Mouse (Mus musculus): Measurements from ENCODE around the gene Gm47841. TPM values are rescaled to one million over a fixed set of nuclear protein-coding genes. Genes with fewer than 3 reads are reported as not detected.
A peak's percentile ranks its signal among the peaks of the same experiment; 100 is the strongest.

Gm47841 gene
- polyA plus RNA-seq, 1 experiment from 2014 or later, result not detected

DNA sequence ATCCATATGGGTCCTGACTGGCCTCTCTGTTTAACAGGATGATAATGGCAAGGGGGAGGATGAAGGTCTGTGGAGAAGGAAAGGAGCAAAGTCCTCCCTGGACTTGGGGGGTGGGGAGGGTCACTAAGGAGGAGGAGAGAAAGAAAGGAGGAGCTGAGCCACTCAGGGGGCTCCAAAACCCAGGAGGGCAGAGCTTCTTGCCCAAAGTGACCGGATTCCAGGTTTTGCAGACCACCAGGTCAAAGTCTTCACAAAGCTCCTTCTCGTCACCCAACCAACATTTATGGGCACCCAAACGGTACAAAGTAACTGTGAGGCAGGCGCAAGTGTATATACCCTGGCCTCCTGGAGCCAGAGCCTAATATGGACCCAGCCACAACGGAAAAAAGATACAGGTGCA, 28.5 kb upstream of the Gm47841 start:
- TF ChIP-seq CTCF (IDR thresholded peaks at IDR 0.05) (no peak), EP300 (IDR thresholded peaks at IDR 0.05) (no peak)
- no peak overlapping the region for H3K27ac ChIP-seq (ENCODE audit: low read length)
- no peaks in the 10 kb centered on the region for H3K27me3 ChIP-seq (replicated peaks; ENCODE audit: insufficient read depth, low read length)
- no peak for ATAC-seq
- no peak overlapping the region for H3K4me2 ChIP-seq (replicated peaks; ENCODE audit: low read depth, low read length)
- no peaks in the 10 kb centered on the region for H3K9me3 ChIP-seq (ENCODE audit: low read length)
- H3K36me3 ChIP-seq (ENCODE audit: insufficient read depth, low read length), result no peaks in the 10 kb centered on the region
- peaks cover 25% of the 10 kb centered on the region for H3K4me1 ChIP-seq (ENCODE audit: insufficient read depth, low read depth, low read length)
- DNase-seq (ENCODE audit: low spot score), result no peak
- H3K9ac ChIP-seq (replicated peaks; ENCODE audit: low read depth), result no peak overlapping the region
- H3K4me3 ChIP-seq (ENCODE audit: low read depth, low read length), result no peak overlapping the region
- WGBS, result 86% methylated on average over 5 of the region's 5 CpGs

DNA sequence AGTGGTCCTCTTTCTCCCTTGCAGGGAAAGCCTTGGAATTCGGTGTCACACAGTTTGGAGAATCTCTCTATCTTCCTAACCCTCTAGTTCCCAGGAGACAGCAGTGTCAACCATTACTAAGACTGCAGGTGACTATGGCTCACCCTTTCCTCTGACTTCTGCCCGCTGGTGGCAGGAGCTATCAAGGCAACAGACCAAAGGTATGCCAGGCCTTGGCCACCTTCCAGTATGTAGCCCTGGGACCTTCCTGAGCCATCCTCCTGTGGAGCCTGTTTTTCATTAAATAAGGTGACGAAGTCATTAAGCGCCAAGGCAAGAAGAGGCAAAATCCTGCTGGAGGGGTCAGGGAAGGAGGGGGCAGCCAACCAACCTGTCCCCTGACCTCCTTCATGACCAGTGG, 28.0 kb upstream of the Gm47841 start:
- H3K36me3 ChIP-seq (ENCODE audit: insufficient read depth, low read length), result no peaks in the 10 kb centered on the region
- WGBS, result 81% methylated on average over 4 of the region's 4 CpGs
- H3K4me3 ChIP-seq (ENCODE audit: low read depth, low read length), result no peak overlapping the region
- no peak for DNase-seq (ENCODE audit: low spot score)
- H3K27ac ChIP-seq (ENCODE audit: low read length), result no peak overlapping the region
- no peak overlapping the region for H3K4me2 ChIP-seq (replicated peaks; ENCODE audit: low read depth, low read length)
- no peak overlapping the region for H3K9ac ChIP-seq (replicated peaks; ENCODE audit: low read depth)
- ATAC-seq, result no peak
- no peaks in the 10 kb centered on the region for H3K27me3 ChIP-seq (replicated peaks; ENCODE audit: insufficient read depth, low read length)
- no peaks in the 10 kb centered on the region for H3K9me3 ChIP-seq (ENCODE audit: low read length)
- H3K4me1 ChIP-seq (ENCODE audit: insufficient read depth, low read depth, low read length), result peaks cover 29% of the 10 kb centered on the region
- no peak for TF ChIP-seq CTCF (IDR thresholded peaks at IDR 0.05)
- TF ChIP-seq EP300 (IDR thresholded peaks at IDR 0.05), result no peak

DNA sequence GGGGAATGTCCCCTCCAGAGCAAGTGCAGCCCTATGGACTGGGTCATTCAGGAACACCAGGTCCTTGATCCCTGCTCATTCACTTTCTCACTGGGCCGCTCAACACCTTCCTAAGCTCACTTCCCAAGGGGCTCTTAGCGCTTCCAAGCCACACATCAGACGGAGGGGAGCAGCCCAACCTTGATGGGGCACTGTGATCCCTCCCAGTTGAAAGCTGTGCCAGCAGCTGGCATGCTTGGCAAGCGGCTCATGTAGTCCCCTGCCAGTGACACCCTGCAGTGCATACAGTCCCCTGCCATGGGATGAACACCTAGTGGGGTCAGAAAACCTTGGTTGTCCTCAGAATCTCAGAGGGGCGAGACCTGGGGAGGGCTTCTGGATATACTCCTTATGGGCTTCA, 26.9 kb upstream of the Gm47841 start:
- Histone ChIP-seq H3K27me3 (replicated peaks; ENCODE audit: insufficient read depth, low read length) (no peaks in the 10 kb centered on the region), H3K4me2 (replicated peaks; ENCODE audit: low read depth, low read length) (no peak overlapping the region), H3K9me3 (ENCODE audit: low read length) (no peaks in the 10 kb centered on the region), H3K36me3 (ENCODE audit: insufficient read depth, low read length) (no peaks in the 10 kb centered on the region), H3K4me1 (ENCODE audit: insufficient read depth, low read depth, low read length) (peaks cover 32% of the 10 kb centered on the region), H3K27ac (ENCODE audit: low read length) (no peak overlapping the region), H3K9ac (replicated peaks; ENCODE audit: low read depth) (no peak overlapping the region), H3K4me3 (ENCODE audit: low read depth, low read length) (no peak overlapping the region)
- ATAC-seq (no peak), DNase-seq (ENCODE audit: low spot score) (no peak)
- 79% methylated on average over 5 of the region's 5 CpGs for WGBS
- TF ChIP-seq CTCF (IDR thresholded peaks at IDR 0.05) (no peak), EP300 (IDR thresholded peaks at IDR 0.05) (no peak)

DNA sequence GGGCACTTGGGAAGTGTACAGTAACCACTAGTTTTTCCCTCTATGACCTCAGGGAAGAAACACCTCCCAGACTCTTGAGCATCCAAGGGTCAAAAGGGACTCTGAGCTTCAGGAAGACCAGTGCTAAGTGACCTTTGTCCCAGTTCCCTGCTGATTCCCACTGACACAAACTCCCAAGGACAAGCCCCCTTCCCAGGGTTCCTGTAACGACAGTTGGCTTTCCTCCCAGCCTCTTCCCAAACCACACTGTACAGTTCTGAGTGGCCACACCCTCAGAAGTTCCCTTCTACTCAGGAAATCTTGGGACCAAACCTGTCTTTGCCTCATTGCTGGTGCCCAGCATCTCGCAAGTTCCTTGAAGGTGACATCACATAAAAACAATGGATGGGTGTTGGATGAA, 25.5 kb upstream of the Gm47841 start:
- H3K27me3 ChIP-seq (replicated peaks; ENCODE audit: insufficient read depth, low read length), result no peaks in the 10 kb centered on the region
- H3K9ac ChIP-seq (replicated peaks; ENCODE audit: low read depth), result no peak overlapping the region
- peak; percentile 10; the same call in 1 of the 2 replicates for ATAC-seq
- peaks cover 32% of the 10 kb centered on the region for H3K4me1 ChIP-seq (ENCODE audit: insufficient read depth, low read depth, low read length)
- no peaks in the 10 kb centered on the region for H3K36me3 ChIP-seq (ENCODE audit: insufficient read depth, low read length)
- no peaks in the 10 kb centered on the region for H3K9me3 ChIP-seq (ENCODE audit: low read length)
- TF ChIP-seq EP300 (IDR thresholded peaks at IDR 0.05) (peak; percentile 57; the same call in 1 of the 2 replicates), CTCF (IDR thresholded peaks at IDR 0.05) (no peak)
- H3K27ac ChIP-seq (ENCODE audit: low read length), result no peak overlapping the region
- no peak overlapping the region for H3K4me3 ChIP-seq (ENCODE audit: low read depth, low read length)
- peak; percentile 60 for DNase-seq (ENCODE audit: low spot score)
- H3K4me2 ChIP-seq (replicated peaks; ENCODE audit: low read depth, low read length), result no peak overlapping the region
- WGBS, result 37% methylated on average over 2 of the region's 2 CpGs

DNA sequence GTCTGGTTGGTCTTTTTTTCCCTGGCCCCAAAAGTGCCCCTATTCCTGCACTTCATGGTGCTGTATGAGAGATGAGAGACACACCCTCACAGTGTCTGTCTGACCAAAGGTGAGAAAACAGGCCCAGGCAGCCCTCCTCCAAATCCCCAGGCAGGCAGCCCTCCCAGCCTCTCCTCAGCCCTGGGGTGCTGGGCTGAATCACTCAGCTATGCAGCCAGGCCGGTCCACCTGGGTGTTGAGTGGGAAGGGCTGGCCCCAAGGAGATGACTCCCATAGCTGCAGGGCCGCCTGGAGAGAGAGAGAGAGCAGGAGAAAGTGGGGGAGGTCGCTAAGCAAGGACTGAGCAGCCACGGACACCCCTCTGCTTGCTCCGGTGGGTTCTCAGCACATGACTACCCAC, 23.6 kb upstream of the Gm47841 start:
- no peak for TF ChIP-seq CTCF (IDR thresholded peaks at IDR 0.05)
- no peak; the same call in 1 of the 2 replicates for TF ChIP-seq EP300 (IDR thresholded peaks at IDR 0.05)
- peak overlapping the region; percentile 62; the same call in 1 of the 2 replicates for H3K27ac ChIP-seq (ENCODE audit: low read length)
- H3K36me3 ChIP-seq (ENCODE audit: insufficient read depth, low read length), result no peaks in the 10 kb centered on the region
- no peak overlapping the region for H3K9ac ChIP-seq (replicated peaks; ENCODE audit: low read depth)
- H3K27me3 ChIP-seq (replicated peaks; ENCODE audit: insufficient read depth, low read length), result no peaks in the 10 kb centered on the region
- H3K9me3 ChIP-seq (ENCODE audit: low read length), result no peaks in the 10 kb centered on the region
- 50% methylated on average over 5 of the region's 5 CpGs for WGBS
- DNase-seq (ENCODE audit: low spot score) (peak; percentile 73), ATAC-seq (peak; percentile 85)
- H3K4me1 ChIP-seq (ENCODE audit: insufficient read depth, low read depth, low read length), result peaks cover 23% of the 10 kb centered on the region
- no peak overlapping the region for H3K4me2 ChIP-seq (replicated peaks; ENCODE audit: low read depth, low read length)
- H3K4me3 ChIP-seq (ENCODE audit: low read depth, low read length), result no peak overlapping the region

DNA sequence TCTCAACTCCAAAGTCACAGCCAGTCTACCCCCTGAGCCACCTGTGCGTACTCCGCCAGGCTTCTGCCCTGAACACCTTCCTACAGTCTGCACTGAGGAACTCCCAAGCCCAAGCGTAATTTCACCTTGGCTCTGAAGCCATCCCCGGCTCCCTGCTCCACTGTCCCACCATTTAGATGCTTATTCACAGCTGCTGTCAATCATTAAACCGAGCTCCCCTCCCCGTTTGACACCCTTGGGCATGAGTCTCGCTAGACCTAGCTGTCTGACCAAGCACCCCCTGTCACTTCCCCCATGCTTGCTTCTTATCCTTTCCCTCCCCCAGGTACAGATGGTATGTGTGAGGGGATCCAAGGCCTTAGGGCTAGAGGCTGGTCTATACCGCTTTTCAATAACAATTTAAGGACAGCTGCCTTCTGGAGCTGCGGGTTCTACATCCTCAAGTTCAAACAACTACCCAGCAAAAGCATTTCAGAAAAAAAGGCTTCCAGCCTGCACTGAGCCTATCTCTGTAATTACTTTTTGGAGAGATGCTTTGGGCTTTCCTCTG, 22.5 kb upstream of the Gm47841 start:
- no peaks in the 10 kb centered on the region for H3K9me3 ChIP-seq (ENCODE audit: low read length)
- H3K4me3 ChIP-seq (ENCODE audit: low read depth, low read length), result no peak overlapping the region
- no peaks in the 10 kb centered on the region for H3K27me3 ChIP-seq (replicated peaks; ENCODE audit: insufficient read depth, low read length)
- 61% methylated on average over 9 of the region's 9 CpGs for WGBS
- ATAC-seq (no peak), DNase-seq (ENCODE audit: low spot score) (no peak)
- 0 out of 2 replicates have a peak overlapping the region, but pooled peaks have one; percentile 62 for H3K27ac ChIP-seq (ENCODE audit: low read length)
- H3K4me2 ChIP-seq (replicated peaks; ENCODE audit: low read depth, low read length), result no peak overlapping the region
- H3K36me3 ChIP-seq (ENCODE audit: insufficient read depth, low read length), result no peaks in the 10 kb centered on the region
- peaks cover 32% of the 10 kb centered on the region for H3K4me1 ChIP-seq (ENCODE audit: insufficient read depth, low read depth, low read length)
- TF ChIP-seq EP300 (IDR thresholded peaks at IDR 0.05) (no peak), CTCF (IDR thresholded peaks at IDR 0.05) (no peak)
- no peak overlapping the region for H3K9ac ChIP-seq (replicated peaks; ENCODE audit: low read depth)

DNA sequence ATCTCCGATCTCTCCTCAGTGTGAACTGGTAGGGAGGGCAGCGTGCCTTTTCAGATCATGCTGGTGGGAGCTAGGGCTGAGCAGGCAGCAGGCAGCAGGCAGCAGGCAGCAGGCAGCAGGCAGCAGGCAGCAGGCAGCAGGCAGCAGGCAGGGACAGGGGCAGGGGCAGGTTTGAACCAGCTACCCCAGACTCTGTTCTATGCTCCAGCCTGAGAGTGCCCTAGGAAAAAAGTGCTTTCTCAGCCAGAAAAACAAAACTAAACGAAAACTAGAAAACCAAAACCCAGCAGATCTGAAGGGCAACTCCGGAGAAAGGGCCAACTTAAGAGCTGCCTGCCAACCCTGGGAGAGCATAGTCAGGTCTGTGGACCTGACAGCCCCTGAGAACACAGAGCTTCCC, 21.5 kb upstream of the Gm47841 start:
- ATAC-seq, result no peak
- 71% methylated on average over 4 of the region's 4 CpGs for WGBS
- Histone ChIP-seq H3K27ac (ENCODE audit: low read length) (peak overlapping the region; percentile 64; the same call in 1 of the 2 replicates), H3K9ac (replicated peaks; ENCODE audit: low read depth) (no peak overlapping the region), H3K36me3 (ENCODE audit: insufficient read depth, low read length) (no peaks in the 10 kb centered on the region), H3K4me2 (replicated peaks; ENCODE audit: low read depth, low read length) (no peak overlapping the region), H3K27me3 (replicated peaks; ENCODE audit: insufficient read depth, low read length) (no peaks in the 10 kb centered on the region), H3K4me1 (ENCODE audit: insufficient read depth, low read depth, low read length) (peaks cover 32% of the 10 kb centered on the region), H3K9me3 (ENCODE audit: low read length) (no peaks in the 10 kb centered on the region), H3K4me3 (ENCODE audit: low read depth, low read length) (no peak overlapping the region)
- DNase-seq (ENCODE audit: low spot score), result no peak
- TF ChIP-seq CTCF (IDR thresholded peaks at IDR 0.05), result no peak
- no peak for TF ChIP-seq EP300 (IDR thresholded peaks at IDR 0.05)
